Mouse (Mus musculus) liver, embryonic 15.5 days (tissue): ENCODE measurements around the gene Gpd1. TPM values are rescaled to one million over a fixed set of nuclear protein-coding genes. Genes with fewer than 3 reads are reported as not detected.
"Not testable (repeated sequence)": the region's sequence is repeated elsewhere in the genome, so short reads cannot be mapped to it uniquely, and the experiment has no call there.

Experiments
- ATAC-seq: fragments of 200-750 bp; cut with Nextera tagmentation; 2 replicates; pipeline ENCODE4 v1.8.0; 2017; ENCODE audit warnings: moderate number of reproducible peaks, mild to moderate bottlenecking, moderate library complexity; ENCODE audit not compliant: insufficient read depth
- H3K27ac ChIP-seq: fragments of 300-500 bp; sonication (generic); replicated peaks from 2 replicates; pipeline ENCODE4 v1.5.1; 2015; ENCODE audit warnings: mild to moderate bottlenecking, inconsistent platforms
- H3K27me3 ChIP-seq: fragments of 300-500 bp; sonication (generic); 2 replicates; pipeline ENCODE4 v1.6.1; 2015; ENCODE audit warnings: mild to moderate bottlenecking, inconsistent platforms
- H3K36me3 ChIP-seq: fragments of 300-500 bp; sonication (generic); replicated peaks from 2 replicates; pipeline ENCODE4 v1.6.1; 2015; ENCODE audit warnings: moderate library complexity, mild to moderate bottlenecking, inconsistent platforms
- H3K4me1 ChIP-seq: fragments of 300-500 bp; sonication (generic); replicated peaks from 2 replicates; pipeline ENCODE4 v1.6.1; 2015; ENCODE audit warnings: inconsistent platforms
- H3K4me2 ChIP-seq: fragments of 300-500 bp; sonication (generic); 2 replicates; pipeline ENCODE4 v1.6.1; 2015; ENCODE audit warnings: moderate library complexity, mild to moderate bottlenecking, inconsistent platforms
- H3K4me3 ChIP-seq: fragments of 300-500 bp; sonication (generic); replicated peaks from 2 replicates; pipeline ENCODE4 v1.5.1; 2015; ENCODE audit warnings: mild to moderate bottlenecking, inconsistent platforms
- H3K9ac ChIP-seq: fragments of 300-500 bp; sonication (generic); 2 replicates; pipeline ENCODE4 v1.6.1; 2015; ENCODE audit warnings: moderate library complexity, mild to moderate bottlenecking, inconsistent platforms
- H3K9me3 ChIP-seq: fragments of 300-500 bp; sonication (generic); replicated peaks from 2 replicates; pipeline ENCODE4 v1.6.1; 2016; ENCODE audit warnings: inconsistent platforms
- WGBS: fragments of 180-500 bp; shearing (Covaris S2); methylation state at CpG from one replicate; pipeline ENCODE4 v1.1.7; 2015; ENCODE audit warnings: mixed read lengths; ENCODE audit not compliant: insufficient replicate concordance; 5-methylcytosine and 5-hydroxymethylcytosine counted together
- polyA plus RNA-seq: library from polyadenylated mRNA; unstranded; fragments of >200 nt; fragmentation: Nextera tagmentation; extraction: Ambion mirVana; gene quantifications from 2 replicates; pipeline ENCODE4 v1.2.1, GENCODE M21; 2015

Gpd1 gene
- polyA plus RNA-seq, 1 experiment from 2014 or later = 26.7 TPM

DNA sequence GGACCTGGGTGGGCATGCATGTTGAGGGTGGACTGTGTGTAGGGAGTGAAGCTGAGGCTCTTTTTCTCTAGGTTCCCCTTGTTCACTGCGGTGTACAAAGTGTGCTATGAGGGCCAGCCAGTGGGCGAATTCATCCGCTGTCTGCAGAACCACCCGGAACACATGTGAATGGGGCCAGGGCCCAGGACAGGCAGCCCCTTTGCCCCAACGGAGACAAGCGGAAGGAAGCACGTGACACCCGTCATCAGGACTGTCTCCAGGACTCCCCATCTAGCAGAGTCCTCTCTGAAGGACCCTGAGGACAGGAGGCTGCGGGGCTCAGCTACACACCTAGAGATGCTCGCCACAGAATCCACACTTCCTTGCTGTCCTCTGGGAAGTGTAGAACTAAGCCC lies 5.8 kb downstream of the Gpd1 start:
- Histone ChIP-seq H3K36me3 (peaks cover 8% of the 10 kb centered on the region), H3K27me3 (0 out of 2 replicates have a peak, but pooled peaks cover 4% of the 10 kb centered on the region), H3K4me3 (no peak overlapping the region), H3K27ac (peak overlapping the region; percentile 84), H3K9me3 (no peaks in the 10 kb centered on the region), H3K4me1 (peaks cover 44% of the 10 kb centered on the region), H3K9ac (no peak overlapping the region), H3K4me2 (peak overlapping the region; percentile 85)
- no peak for ATAC-seq
- WGBS = 43% methylated on average over 10 of the region's 10 CpGs

DNA sequence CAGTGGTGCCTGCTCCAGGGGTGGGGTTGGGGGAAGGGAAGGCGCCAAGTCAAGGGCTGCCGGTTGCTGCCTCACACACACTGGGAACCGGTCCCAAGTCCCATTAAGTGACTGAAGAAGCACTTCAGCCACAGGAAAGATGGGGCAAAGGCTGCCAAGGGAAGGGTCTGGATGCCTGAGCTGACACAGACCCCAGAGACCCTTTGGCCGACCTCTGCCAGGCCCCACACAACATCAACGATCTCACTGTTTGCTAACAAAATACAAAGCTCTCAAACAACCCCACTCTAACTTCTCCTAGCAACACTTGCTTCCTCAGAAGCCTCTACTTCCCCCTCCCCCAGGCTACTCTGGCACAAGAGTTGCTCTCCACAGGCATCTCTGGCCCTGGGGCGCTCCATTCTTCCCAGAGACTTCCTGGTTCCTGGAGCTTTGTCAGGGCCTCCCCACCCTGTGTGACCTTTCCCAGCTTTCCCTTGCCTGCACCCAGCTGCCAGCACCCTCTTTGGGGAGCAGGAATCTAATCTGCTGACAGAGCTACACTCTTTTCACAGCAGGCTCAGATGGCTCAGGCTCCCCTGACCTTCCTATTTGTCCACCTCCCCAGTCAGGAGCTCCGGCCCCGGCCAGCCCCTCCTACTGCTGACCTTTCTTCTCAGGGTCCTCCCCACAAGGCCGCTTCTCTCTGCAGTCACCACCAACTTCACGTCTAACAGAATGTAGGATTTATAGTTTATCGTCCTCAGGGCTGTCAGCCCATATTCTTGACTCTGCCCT lies 6.4 kb downstream of the Gpd1 start:
- H3K9ac ChIP-seq = peak overlapping the region; percentile 5; the same call in 1 of the 2 replicates
- no peaks in the 10 kb centered on the region for H3K9me3 ChIP-seq
- WGBS = 27% methylated on average over 11 of the region's 11 CpGs
- peaks cover 44% of the 10 kb centered on the region for H3K4me1 ChIP-seq
- H3K4me3 ChIP-seq = no peak overlapping the region
- 0 out of 2 replicates have a peak, but pooled peaks cover 4% of the 10 kb centered on the region for H3K27me3 ChIP-seq
- ATAC-seq = peak; percentile 19; the same call in 1 of the 2 replicates
- peak overlapping the region; percentile 84 for H3K27ac ChIP-seq
- H3K4me2 ChIP-seq = peak overlapping the region; percentile 85
- peaks cover 14% of the 10 kb centered on the region for H3K36me3 ChIP-seq

DNA sequence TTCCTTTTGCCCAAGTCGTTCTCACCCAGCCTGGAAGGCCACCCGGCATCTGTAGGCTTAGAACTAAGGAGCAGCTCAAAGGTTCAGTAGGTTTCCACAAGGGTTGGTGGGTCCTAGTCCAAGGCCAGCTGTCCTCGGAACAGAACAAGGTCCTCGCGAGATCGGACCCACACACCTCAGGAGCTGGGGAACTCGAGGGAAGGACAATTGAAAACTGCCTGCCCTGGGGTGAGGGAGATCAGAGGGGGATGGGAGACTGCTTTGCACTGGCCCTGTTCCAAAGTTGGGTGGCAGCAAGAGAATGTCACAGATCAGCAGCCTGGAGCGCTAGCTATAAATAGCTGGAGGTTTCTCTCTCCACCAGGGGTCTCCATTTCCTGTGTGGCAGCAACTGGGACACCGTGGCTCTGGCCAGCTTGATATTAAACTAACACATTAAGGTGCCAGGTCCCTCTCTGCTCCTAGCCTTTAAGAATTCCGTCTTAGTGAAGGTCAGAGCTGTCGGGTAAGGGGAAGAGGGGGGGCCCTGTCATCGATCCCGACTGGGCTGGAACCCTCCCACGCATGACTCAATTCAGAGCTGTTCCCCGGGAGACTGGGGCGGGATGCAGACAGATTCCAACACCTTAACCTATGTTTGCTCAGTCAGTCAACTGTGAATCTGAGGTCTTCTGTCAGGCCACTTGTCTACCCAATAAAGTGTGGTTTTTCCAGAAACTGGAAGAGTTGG lies 7.1 kb downstream of the Gpd1 start:
- Histone ChIP-seq H3K27ac (peak overlapping the region; percentile 84), H3K36me3 (peaks cover 20% of the 10 kb centered on the region), H3K9ac (peak overlapping the region; percentile 5; the same call in 1 of the 2 replicates), H3K4me1 (peaks cover 44% of the 10 kb centered on the region), H3K4me3 (peak overlapping the region; percentile 94), H3K9me3 (peaks cover 3% of the 10 kb centered on the region; the same call in 1 of the 2 replicates), H3K27me3 (0 out of 2 replicates have a peak, but pooled peaks cover 4% of the 10 kb centered on the region), H3K4me2 (peak overlapping the region; percentile 85)
- peak; percentile 21 for ATAC-seq
- 15% methylated on average over 16 of the region's 16 CpGs for WGBS

- peak within 1 kb of the TSS; percentile 86 for H3K27ac ChIP-seq
- peaks cover 3% of the 10 kb centered on the region; the same call in 1 of the 2 replicates for H3K9me3 ChIP-seq
- H3K27me3 ChIP-seq = 0 out of 2 replicates have a peak, but pooled peaks cover 4% of the 10 kb centered on the region
- peak within 1 kb of the TSS; percentile 94 for H3K4me3 ChIP-seq
- peak; percentile 87 for ATAC-seq
- peak within 1 kb of the TSS; percentile 85 for H3K4me2 ChIP-seq
- H3K9ac ChIP-seq = peak within 1 kb of the TSS; percentile 92
- peaks cover 20% of the 10 kb centered on the region for H3K36me3 ChIP-seq
- WGBS = under 1% methylated on average over 68 of the region's 68 CpGs
- H3K4me1 ChIP-seq = peaks cover 44% of the 10 kb centered on the region
Observed at GRCm38 (mm10) chr15:99725341-99726155, 8.2 kb downstream of the Gpd1 start, which contains the start of gene Cox14. Gene Cox14 (plus strand): TSS chr15:99725618.

- H3K4me3 ChIP-seq = peak overlapping the region; percentile 94
- H3K9me3 ChIP-seq = peaks cover 3% of the 10 kb centered on the region; the same call in 1 of the 2 replicates
- peaks cover 20% of the 10 kb centered on the region for H3K36me3 ChIP-seq
- ATAC-seq = no peak
- peak overlapping the region; percentile 85 for H3K4me2 ChIP-seq
- no peak overlapping the region for H3K27ac ChIP-seq
- H3K4me1 ChIP-seq = peaks cover 44% of the 10 kb centered on the region
- H3K9ac ChIP-seq = peak overlapping the region; percentile 92
- WGBS = 57% methylated on average over 2 of the region's 2 CpGs
- 0 out of 2 replicates have a peak, but pooled peaks cover 4% of the 10 kb centered on the region for H3K27me3 ChIP-seq
Observed at GRCm38 (mm10) chr15:99726549-99726948, 9.2 kb downstream of the Gpd1 start.

DNA sequence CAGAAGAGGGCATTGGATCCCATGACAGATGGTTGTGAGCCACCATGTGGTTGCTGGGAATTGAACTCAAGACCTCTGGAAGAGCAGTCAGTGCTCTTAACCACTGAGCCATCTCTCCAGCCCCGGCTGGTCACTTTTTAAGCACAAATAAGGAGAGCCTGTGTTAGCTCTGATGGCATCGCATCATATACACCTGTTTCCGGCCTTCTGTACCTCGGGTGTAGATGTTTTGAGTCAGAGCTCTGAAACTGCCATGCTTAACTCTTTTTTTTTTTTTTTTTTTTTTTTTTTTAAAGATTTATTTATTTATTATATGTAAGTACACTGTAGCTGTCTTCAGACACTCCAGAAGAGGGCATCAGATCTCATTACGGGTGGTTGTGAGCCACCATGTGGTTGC lies 9.7 kb downstream of the Gpd1 start:
- H3K27ac ChIP-seq, ATAC-seq, H3K27me3 ChIP-seq, H3K9me3 ChIP-seq, H3K4me3 ChIP-seq, H3K9ac ChIP-seq: not testable (repeated sequence)
- Histone ChIP-seq H3K36me3 (peaks cover 20% of the 10 kb centered on the region), H3K4me1 (peaks cover 39% of the 10 kb centered on the region), H3K4me2 (0 out of 2 replicates have a peak overlapping the region, but pooled peaks have one; percentile 85)
- WGBS = 67% methylated on average over 5 of the region's 5 CpGs

- ATAC-seq = no peak
- no peaks in the 10 kb centered on the region for H3K27me3 ChIP-seq
- H3K9ac ChIP-seq = no peak overlapping the region
- no peak overlapping the region for H3K27ac ChIP-seq
- peaks cover 3% of the 10 kb centered on the region; the same call in 1 of the 2 replicates for H3K9me3 ChIP-seq
- H3K4me3 ChIP-seq = no peak overlapping the region
- peaks cover 34% of the 10 kb centered on the region for H3K4me1 ChIP-seq
- WGBS = 82% methylated on average over 12 of the region's 12 CpGs
- peaks cover 20% of the 10 kb centered on the region for H3K36me3 ChIP-seq
- no peak overlapping the region for H3K4me2 ChIP-seq
Observed at GRCm38 (mm10) chr15:99727525-99727924, 10.2 kb downstream of the Gpd1 start.

- H3K9me3 ChIP-seq = peaks cover 3% of the 10 kb centered on the region; the same call in 1 of the 2 replicates
- no peak for ATAC-seq
- no peak overlapping the region for H3K4me2 ChIP-seq
- H3K36me3 ChIP-seq = peaks cover 20% of the 10 kb centered on the region
- H3K4me1 ChIP-seq = peaks cover 29% of the 10 kb centered on the region
- H3K27ac ChIP-seq = no peak overlapping the region
- no peaks in the 10 kb centered on the region for H3K27me3 ChIP-seq
- 88% methylated on average over 5 of the region's 5 CpGs for WGBS
- H3K9ac ChIP-seq = no peak overlapping the region
- no peak overlapping the region for H3K4me3 ChIP-seq
Observed at GRCm38 (mm10) chr15:99728211-99728610, 10.9 kb downstream of the Gpd1 start.

- Histone ChIP-seq H3K9ac (no peak overlapping the region), H3K4me2 (no peak overlapping the region), H3K4me3 (no peak overlapping the region), H3K27ac (no peak overlapping the region), H3K27me3 (no peaks in the 10 kb centered on the region), H3K36me3 (peaks cover 20% of the 10 kb centered on the region), H3K4me1 (peaks cover 20% of the 10 kb centered on the region), H3K9me3 (peaks cover 3% of the 10 kb centered on the region; the same call in 1 of the 2 replicates)
- ATAC-seq = no peak
- WGBS = 80% methylated on average over 4 of the region's 4 CpGs
Observed at GRCm38 (mm10) chr15:99729056-99729783, 11.9 kb downstream of the Gpd1 start.

GRCm38 (mm10) chr15:99731167-99731566 lies 13.9 kb downstream of the Gpd1 start:
- no peaks in the 10 kb centered on the region for H3K27me3 ChIP-seq
- H3K27ac ChIP-seq = no peak overlapping the region
- H3K4me2 ChIP-seq = no peak overlapping the region
- WGBS = 90% methylated on average over 2 of the region's 2 CpGs
- peaks cover 6% of the 10 kb centered on the region for H3K4me1 ChIP-seq
- no peak overlapping the region for H3K4me3 ChIP-seq
- ATAC-seq = no peak
- H3K9ac ChIP-seq = no peak overlapping the region
- H3K9me3 ChIP-seq = peaks cover 3% of the 10 kb centered on the region; the same call in 1 of the 2 replicates
- peaks cover 25% of the 10 kb centered on the region for H3K36me3 ChIP-seq
